Mouse (Mus musculus) CH12F3 (cell line): ENCODE data around the gene Pygo2.

Experiments
- in situ Hi-C: fragments of 300-500 bp; cut with MboI; formaldehyde crosslinking; loops from 2 replicates; pipeline ENCODE4 v1.14.3; 2020; ENCODE audit warnings: low sequenced_read_pairs

The Pygo2 gene

DNA sequence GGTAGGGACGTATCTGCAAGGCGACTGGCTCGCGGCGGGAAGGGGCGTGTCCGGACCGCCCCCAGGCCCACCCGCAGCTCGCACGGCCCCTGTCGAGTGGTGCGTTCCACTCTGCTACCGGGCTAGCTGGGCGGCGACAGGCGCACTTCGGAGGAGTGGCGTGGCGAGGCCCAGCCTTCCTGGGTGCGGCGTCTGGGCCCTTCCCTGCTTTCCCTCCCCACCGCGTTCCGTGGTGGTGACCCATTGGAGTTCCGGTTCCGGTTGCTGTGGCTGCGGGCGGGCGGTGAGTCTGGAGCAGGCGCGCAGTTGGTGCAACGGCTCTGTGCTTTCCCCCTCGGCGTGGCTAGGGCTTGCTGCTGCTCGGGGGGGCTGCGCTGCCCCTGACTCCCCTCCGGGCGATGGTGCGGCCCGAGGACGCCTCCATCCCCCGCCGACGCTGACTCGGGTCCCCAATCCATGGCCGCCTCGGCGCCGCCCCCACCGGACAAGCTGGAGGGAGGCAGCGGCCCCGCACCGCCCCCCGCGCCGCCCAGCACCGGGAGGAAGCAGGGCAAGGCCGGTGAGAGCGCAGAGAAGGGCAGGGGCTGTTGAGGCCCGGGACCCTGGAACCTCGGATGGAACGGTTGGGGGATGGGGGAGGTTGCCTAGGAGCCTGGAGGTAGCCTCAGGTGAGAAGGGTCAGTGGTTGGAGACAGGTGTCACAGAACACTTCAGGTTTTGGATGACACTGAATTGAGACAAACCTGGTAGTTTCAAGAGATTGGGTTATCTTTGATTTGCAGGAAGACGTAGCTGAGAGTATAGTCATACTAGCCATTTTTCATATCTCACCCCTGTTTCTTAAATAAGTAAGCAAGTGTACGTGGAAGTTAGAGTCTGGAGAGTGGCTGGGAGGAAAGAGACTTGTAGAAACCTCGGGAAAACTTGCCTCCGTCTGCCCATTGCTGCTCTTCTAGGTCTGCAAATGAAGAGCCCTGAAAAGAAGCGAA is at the start of gene Pygo2:
TSS of gene Pygo2 (plus strand) at position 44 of the 989 bp plus-strand sequence.
- in situ Hi-C loops, result no loop called here

DNA sequence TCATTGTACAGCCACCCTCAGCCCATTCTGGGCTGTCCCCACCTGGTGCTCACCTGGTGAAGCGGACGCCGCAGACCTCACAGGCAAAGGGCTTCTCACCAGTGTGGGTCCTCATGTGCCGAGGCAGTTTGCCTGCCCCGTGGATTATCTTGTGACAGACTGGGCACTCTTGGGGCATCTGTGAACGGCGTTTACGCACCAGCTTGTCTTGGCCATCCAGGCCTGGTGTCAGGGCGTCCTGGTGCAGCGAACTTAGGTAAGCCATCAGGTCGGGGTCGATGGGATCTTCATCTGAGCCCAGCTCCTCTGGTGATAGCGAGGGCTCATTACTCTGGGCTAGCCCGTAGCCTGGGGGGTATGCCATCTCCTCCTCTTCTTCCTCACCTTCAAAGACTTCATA is 49.7 kb upstream of the Pygo2 start:
- in situ Hi-C loops, result no loop called here

DNA sequence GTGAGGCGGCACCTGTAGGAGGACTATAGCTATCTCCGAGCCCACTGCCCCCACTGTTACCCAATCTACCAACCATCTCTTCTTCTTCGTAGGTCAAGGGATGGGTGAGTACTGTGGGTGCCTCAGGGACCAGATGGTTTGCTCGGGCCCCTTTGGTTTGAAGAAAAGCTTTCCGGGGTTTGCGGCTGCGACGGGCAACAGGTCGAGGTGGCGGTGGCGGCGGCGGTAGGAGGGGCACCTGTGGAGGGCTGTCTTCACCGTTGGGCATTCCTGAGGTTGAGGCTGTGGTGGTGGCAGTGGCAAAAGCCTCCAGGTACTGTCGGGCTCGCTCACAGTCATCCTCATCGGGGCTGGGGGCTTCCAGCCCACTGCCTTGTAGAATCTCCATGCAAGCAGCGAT is 49.3 kb upstream of the Pygo2 start:
- in situ Hi-C loops, result no loop called here

DNA sequence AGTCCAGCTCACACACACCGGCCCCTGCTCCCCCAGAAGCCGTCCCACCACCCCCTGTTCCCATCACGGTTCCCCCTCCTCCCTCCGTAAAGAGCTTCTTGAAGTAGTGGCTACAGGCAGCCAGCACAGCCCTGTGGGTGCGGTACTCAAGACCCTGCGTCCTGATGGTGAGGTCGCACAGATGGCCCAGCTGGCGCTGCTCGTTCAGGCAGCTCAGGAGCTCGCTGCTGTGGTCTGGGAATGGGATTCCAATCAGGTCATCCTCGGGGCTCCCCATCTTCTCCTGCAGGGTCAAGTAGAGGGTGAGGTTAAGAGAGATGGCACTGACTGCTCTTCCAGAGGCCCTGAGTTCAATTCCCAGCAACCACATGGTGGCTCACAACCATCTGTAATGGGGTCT is 48.8 kb upstream of the Pygo2 start:
- in situ Hi-C loops, result no loop called here

DNA sequence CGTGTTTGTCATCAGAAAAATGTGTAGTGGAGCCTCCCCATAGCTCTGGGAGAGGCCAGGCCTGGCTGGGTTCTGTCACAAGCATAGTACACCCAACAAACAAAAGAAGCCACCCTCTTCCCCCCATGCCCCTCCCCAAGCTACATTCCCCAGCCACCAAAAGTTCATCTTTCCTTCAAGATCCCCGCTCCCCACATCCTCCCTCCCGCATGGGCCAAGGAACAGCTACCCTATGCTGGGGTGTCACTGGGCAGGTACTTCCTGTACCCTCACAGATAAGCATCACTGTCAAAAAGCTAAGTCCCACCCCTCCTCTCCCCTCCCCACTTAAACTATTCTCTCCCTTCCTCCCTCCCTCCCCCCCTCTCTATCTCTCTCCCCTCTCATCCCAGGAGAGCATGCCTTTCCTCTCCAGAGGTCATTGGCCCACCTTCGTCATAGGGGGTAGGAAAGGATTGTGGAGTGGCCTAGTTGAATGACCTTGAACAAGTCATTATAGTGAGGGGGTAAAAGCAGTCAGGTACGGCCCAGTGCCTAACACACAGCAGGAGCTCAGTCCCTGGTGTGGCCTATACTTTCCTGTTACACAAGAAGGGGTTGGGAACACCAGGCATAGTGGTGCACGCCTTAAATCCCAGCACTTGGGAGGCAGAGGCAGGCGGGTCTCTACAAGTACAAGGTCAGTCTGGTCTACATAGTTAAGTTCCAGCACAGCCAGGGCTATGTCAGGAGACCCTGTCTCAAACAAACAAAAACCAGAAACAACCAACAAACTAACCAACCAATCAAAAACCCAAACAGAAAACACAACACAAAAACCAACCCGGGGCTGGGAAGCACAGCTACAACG is 47.8 kb upstream of the Pygo2 start:
- in situ Hi-C loops, result no loop called here

DNA sequence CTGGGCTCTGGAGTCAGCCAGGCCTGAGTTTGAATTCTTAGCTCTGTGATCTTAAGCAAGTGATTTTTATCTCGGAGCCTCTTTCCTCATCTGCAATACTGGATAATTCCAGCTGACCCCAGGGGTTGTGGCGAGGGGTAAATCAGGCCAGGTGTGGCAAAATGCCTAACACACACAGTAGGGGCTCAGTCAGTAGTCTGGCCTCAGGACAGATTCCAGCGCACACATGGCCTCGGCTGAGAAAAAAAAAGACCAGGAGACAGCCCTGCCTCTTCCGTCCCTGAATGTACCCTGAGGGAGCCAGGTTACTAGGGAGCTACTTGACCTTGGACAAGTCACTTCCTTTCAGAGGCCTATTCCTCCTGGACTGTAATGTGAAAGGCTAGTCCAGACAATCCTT is 47.1 kb upstream of the Pygo2 start:
- in situ Hi-C loops, result no loop called here

DNA sequence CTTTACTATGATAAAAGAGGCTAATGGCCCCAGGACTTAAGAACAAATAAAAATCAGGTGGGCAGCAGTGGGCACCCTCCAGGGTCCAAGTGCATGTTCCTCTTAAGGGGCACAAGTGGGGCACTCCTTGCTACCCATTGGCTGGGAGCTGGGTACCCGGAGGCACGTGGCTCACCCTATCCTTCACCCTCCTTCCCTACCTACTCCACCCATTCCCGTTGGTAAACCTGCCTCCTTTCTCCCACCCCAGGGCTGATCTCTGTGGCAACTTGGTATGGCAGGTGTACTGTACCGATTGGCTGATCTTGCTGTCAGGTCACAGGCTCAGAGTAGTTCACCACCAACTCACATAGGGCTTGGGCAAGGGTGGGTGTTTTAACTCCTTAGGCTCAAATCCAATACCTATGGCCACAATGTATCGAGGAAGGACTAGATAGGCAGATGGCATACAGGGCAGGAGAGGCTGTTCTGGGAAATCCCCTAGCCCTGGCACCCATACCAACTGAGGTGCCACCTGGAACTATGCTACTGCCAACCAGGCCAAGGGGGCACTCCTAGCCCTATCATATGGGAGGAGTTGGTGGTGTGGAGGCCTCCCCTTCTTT is 46.3 kb upstream of the Pygo2 start:
- in situ Hi-C loops, result no loop called here

DNA sequence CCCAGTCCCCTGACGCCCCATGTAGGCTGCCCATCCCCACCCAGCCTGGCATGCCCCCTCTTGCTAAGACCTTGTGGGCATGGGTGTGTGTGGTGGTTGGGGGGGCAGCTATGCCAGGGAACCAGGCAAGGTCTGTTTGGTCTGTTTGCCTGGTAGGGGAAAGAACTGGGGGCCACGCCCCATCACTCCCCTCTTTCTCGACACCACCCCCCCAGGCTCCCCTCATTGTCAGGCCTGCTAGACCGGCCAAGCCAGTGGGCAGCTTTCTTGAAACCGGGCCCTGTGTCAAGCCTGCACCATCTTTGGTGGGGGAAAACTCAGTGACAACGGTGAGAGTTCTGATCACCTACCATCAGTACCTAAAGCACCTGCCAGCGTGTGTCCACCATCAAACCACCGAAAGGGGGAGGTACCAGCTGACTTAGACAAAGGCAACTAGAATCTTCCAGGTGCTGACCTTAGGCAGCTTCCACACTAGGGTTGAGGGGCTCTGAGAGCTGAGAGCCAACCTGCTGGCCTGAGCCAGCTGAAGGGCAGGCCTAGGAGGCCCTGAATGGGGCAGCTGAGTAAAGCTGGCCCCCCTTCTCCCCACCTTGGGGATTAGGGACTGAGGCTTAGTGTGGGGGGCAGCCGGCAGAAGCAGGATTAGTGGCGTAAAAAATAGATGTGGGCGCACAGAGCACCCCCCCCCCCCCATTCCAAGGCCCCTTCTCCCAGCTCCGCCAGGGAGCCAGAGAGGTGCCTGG is 45.5 kb upstream of the Pygo2 start:
- in situ Hi-C loops, result no loop called here

DNA sequence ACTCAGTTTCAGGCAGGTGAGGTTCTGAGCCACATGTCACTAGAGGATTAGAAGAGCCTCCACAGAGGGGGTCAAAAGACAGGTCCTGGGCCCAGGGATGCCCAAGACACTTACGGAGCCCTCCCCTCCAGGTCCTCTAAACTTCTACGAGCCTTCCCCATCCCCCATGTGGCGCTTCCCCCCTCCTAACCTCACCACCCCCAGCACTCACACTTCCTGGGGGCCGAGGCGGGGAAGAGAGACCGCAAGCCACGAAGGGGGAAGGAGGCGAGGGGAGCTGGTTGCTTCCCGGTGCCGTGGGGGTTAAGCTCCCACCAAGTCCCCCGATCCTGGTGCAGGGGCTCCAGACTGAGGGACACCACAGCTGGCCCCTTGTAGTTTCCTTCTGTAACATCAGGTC is 44.6 kb upstream of the Pygo2 start:
- in situ Hi-C loops, result no loop called here

DNA sequence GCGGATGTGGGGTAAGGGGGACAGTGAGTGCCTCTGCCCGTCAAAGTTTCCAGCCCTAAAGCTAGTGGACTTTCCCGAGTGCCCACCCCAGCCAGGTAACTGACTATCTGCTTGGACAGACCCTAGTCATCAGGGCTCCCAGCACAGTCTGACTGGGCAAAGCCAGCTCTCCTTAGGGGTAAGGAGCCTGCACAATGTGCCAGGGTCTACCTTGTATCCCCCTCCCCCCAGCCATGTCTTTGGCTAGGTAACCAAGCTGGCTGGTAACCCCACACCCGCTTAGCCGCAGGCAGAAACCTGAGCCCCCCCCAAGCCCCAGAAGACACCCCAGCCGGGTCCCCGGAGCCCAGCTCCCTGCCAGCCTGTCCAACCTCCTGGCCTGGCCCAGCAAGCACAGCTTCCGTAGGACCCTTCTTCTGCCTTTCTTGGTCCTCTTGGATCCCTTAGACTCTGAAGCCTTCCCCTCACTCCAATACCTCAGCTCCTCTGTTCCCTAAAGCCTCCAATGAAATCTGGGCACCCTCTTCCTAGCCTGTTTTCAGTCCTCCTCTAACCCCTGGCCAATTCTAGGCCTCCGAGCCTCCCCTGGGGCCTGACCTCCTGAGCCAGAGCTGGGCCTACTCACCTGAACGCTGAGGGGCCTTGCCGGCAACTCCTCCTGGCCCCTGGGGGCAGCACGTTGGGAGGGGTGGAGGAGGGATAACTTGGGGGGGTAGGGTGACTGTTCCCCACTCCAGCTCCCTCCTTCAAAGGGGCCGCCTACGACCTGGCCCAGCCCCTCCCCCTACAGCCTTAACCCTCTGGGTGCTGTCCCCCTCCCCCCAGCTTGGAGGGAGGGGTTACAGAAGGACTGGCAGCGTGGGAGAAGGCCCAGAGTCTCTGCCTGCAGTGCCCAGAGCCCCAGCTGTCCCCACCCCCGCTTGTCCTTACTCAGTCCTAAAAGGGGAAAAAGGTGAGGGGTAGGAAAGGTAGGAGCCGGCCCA is 43.3 kb upstream of the Pygo2 start:
- in situ Hi-C loops, result no loop called here

DNA sequence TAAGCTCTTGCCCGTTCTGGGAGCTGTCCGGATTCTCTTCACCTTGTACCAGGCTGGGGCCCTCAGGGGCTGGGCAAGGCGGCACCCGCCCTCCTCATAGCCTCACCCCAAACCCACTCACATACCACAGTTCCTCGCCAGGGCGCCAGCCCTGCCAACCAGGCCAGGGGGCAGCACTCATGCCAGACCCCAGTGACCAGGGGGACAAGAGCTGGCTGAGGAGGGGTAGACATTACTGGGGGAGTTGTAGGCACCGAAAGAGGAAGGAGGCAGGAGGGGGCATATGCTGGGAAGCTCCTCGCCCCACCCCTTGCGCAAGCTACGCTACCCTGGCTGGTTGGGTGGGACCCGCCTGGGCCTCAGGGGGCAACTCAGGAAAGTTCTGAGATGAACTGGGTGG is 42.4 kb upstream of the Pygo2 start:
- in situ Hi-C loops, result no loop called here

DNA sequence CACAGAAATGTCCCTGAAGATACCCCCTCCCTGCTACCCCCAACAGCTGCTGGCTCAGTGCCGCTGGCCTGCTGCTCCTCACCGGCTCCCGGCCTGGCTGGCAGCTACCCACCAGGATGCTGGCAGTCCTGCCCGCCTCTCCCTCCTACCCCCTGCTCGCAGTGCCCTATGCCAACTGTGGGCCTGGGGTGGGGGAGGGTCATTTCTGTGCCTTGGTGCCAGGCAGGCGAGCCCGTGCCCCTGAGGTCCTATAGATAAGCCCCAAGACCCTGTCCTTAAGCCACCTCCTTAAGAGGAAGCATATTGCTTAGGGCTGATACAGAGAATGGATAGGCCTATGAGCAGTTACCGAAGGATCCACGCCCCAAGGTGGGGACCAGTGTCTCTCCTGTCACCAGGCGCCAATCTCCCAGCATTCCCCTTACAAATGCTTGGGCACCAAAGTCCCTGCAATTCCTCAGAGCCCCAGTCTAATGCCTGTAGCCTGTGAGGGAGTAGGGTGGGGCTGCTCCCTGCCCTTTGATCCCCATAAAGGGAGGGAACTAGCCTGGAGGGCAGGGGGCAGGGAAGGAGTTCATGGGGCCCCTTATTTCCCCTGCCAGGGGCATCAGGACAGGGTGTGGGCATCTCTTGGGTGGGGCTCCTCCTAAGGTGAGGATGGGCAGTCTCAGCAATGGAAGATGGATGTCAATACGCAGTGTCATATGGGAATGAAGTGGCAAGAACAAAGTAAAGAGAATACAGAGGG is 41.7 kb upstream of the Pygo2 start:
- in situ Hi-C loops, result no loop called here

DNA sequence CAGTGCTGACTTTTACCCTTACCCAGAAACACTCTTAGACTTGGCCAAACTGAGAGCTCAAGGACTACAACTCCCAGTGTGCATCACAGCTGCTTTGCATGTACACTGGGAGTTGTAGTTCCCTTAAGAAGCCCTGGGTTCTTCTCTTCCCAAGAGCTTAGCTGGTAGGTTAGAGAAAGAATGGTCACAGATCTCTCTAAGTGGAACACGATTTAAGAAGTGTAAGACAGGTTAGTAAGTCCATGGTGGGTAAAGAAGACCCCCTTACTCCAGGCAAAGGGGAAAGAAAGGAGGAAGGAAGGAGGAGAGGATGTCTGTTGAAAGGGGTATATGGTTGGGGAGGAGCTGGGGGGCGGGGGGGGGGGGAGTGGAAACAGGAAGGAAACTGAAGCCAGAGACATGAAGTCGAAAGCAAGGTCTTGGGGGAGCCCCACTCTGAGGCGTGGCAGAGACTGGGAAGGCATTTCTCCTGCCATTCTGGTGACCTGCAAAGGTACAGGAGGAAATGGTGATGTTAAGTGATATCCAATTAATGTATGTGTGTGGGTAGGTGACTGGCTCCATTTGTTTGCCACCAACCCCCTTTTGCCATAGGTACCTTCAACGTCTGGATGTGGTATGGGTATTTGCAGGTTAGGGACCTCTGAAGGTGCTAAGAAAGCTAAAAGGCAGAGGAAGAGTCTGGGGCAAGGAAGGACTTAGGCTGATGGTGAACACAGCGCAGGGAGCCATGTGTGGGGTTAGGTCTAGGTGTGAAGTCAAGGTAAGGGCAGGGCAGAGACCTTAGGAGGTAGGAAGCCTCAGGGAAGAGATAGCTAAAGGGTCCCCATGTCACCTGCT is 40.9 kb upstream of the Pygo2 start:
- in situ Hi-C loops, result no loop called here

DNA sequence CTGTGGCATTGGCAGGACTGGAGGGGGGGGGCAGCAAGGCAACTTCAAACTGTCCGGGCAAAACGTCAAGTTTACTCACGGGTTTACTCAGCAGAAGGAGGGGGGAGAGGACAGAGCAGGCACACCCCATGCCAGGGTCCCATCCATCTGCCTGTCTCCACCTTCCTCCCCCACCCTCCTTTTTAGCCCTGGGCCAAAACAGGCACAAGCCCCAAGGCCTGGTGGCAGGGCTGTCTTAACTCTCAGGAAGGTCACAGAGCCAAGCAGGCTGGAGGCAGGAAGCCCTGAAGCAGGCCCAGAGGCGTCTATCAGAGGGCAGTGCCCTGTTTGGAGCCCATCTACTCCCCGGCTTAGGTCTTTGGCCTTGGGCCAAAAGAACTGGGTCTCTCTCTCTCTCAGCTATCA is 39.9 kb upstream of the Pygo2 start:
- in situ Hi-C loops, result no loop called here

DNA sequence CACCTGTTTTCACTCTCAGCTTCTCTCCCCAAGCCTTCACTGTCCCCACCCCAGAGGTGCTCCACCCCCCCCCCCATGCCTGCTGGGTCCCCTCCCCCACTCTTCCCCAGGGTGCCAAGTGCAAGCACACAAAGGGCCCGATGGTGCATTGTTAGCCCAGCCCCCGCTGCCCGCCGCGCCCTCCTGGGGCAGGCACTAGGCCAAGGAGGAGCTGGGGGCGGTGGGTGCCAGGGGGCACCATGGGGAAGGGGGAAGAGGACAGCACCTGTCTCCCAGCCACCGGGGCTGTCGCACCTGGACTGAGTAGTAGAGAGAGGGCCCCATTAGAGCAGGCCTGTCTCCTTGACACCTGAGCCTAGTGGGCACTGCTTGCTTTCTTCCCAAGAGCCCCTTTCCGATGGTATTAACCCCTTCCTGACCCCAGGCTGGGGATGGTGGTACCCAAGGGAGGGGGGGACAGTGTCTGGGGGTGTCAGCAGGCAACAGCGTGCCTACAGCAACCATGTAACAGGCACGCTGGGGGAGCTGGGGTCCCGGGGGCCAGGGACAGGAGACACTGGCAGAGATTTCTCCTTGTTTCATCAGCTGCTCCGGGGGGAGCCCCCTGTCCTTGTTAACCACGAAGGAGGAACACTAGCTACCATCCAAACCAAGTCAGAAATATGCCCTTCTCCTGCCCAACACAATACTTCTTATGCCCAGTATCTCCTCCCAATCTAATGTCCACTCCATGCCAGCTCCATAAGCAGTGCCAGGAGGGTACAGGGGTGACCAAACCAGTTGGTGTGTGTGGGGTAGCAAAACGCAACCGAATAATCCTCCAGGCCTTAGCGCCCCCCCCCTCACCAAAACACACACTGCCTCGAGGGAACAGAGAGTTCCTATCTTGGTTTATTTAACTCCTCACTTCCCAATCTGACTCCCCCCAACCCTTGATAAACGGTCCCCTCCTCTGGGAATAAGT is 39.0 kb upstream of the Pygo2 start:
- in situ Hi-C loops, result no loop called here

DNA sequence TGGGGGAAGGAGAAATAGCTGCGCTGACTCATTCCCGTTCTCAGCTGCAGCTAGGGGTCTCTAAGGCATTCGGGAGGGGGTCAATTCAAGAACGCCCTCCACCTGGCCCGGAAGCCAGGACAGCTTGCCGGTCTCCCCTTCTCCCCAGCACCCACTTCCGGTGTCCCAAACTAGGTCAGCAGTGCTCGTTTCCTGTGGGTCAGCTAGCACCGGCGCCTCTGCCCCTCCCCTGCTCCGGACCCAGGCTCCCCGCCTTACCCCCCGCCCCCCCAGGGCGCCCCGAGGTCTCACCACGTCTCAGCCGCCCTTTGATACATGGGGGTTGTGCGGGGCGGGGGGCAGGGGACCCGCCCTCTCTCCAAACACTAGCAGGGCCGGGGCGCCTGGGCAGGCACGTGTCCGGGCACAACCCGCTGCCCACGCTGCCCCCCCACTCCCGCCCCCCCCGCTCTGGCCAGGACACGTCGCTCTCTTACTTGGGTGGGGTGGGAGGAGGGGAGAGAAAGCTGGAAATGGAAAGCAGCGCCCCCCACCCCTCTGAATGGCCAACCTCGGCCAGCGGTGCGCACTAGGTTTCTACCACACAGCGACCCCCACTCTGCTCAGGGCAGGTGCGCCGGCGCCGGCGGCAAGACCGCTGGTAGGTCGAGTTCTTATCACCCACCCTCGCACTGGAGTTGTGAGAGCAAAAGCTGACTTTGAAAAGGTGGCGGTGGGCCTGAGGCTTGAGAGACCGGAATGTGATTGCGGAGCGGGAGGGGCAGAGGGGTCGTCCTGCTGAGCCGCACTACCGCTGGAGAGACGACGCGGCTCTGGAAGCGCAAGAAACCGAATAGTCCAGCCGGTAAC is 38.1 kb upstream of the Pygo2 start:
- in situ Hi-C loops, result no loop called here
